ENCODE assay signal across 27 mouse cellular contexts in genomic region chr14:13389081-13389480, GRCm38 (mm10).
A peak's percentile ranks its signal among the peaks of the same experiment; 100 is the strongest.
DNase-seq lines count a peak whose midpoint lies in the region; ATAC-seq and TF ChIP-seq lines count a peak whose summit lies in the region.
"Had no signal": no experiment of that assay in that cellular context is flagged by ENCODE, and none has a peak within 500 bp of the region (broad histone marks: within the 10 kb centered on the region; RNA-seq: fewer than 3 reads in every experiment).

No protein-coding gene starts in this region.

- no peaks in the 10 kb centered on the region for H3K4me1 ChIP-seq in forebrain, postnatal 0 days (ENCODE audit: insufficient read depth)
- H3K4me1 ChIP-seq in forebrain, embryonic 11.5 days (replicated peaks; ENCODE audit: control insufficient read depth, insufficient read depth, low read length): no peaks in the 10 kb centered on the region
- H3K4me1 ChIP-seq: embryonic facial prominence, embryonic 12.5 days; embryonic facial prominence, embryonic 15.5 days; forebrain, embryonic 12.5 days; heart, embryonic 12.5 days; heart, embryonic 15.5 days had no signal

- H3K27me3 ChIP-seq in forebrain, postnatal 0 days (ENCODE audit: insufficient read depth, low read length): no peaks in the 10 kb centered on the region
- H3K27me3 ChIP-seq in forebrain, embryonic 11.5 days (ENCODE audit: control insufficient read depth, insufficient read depth, low read length): no peaks in the 10 kb centered on the region
- H3K27me3 ChIP-seq: CH12.LX; embryonic facial prominence, embryonic 12.5 days; embryonic facial prominence, embryonic 15.5 days; forebrain, embryonic 12.5 days; heart, embryonic 12.5 days; heart, embryonic 15.5 days had no signal

- H3K4me3 ChIP-seq in forebrain, postnatal 0 days (ENCODE audit: low read depth, low read length): no peak overlapping the region
- no peak overlapping the region for H3K4me3 ChIP-seq in forebrain, embryonic 11.5 days (ENCODE audit: low read depth, low read length)
- H3K4me3 ChIP-seq: embryonic facial prominence, embryonic 12.5 days; embryonic facial prominence, embryonic 15.5 days; forebrain, embryonic 12.5 days; heart, embryonic 12.5 days; heart, embryonic 15.5 days had no signal

- H3K9ac ChIP-seq in forebrain, postnatal 0 days: no peak overlapping the region
- H3K9ac ChIP-seq in forebrain, embryonic 11.5 days (ENCODE audit: low read length): no peak overlapping the region
- H3K9ac ChIP-seq: embryonic facial prominence, embryonic 12.5 days; embryonic facial prominence, embryonic 15.5 days; forebrain, embryonic 12.5 days; heart, embryonic 12.5 days; heart, embryonic 15.5 days; hindbrain, embryonic 14.5 days had no signal

- peak; percentile 87; the same call in 1 of the 2 replicates for ATAC-seq in forebrain, postnatal 0 days
- ATAC-seq in forebrain, embryonic 11.5 days (replicated peaks; ENCODE audit: low FRiP score): no peak
- ATAC-seq: hindbrain, postnatal 0 days; inflammation-experienced regulatory T-cells, adult 6 months had no signal

- no peaks in the 10 kb centered on the region for H3K36me3 ChIP-seq in forebrain, postnatal 0 days (ENCODE audit: insufficient read depth)
- H3K36me3 ChIP-seq in forebrain, embryonic 11.5 days (ENCODE audit: control insufficient read depth, insufficient read depth, low read length): no peaks in the 10 kb centered on the region
- H3K36me3 ChIP-seq: embryonic facial prominence, embryonic 12.5 days; embryonic facial prominence, embryonic 15.5 days; forebrain, embryonic 12.5 days; G1E; heart, embryonic 12.5 days; heart, embryonic 15.5 days had no signal

- no peak overlapping the region for H3K4me2 ChIP-seq in forebrain, postnatal 0 days (ENCODE audit: low read depth)
- H3K4me2 ChIP-seq in forebrain, embryonic 11.5 days (ENCODE audit: low read depth, low read length, severe bottlenecking): no peak overlapping the region
- H3K4me2 ChIP-seq: embryonic facial prominence, embryonic 12.5 days; embryonic facial prominence, embryonic 15.5 days; forebrain, embryonic 12.5 days; heart, embryonic 12.5 days; heart, embryonic 15.5 days; hindbrain, embryonic 14.5 days had no signal

- peak; percentile 14 for DNase-seq in forebrain, postnatal 0 days
- DNase-seq in forebrain, embryonic 11.5 days (ENCODE audit: low spot score): no peak
- DNase-seq in brain, adult 2 months (ENCODE audit: low read depth, low spot score): peak; percentile 32
- peak; percentile 10 for DNase-seq in retina, embryonic 14.5 days (ENCODE audit: low spot score)
- DNase-seq in layer of hippocampus, adult 9-11 months: no peak
- no peak for DNase-seq in kidney, adult 18-20 months
- DNase-seq in cerebellum, postnatal 10 days: no peak
- DNase-seq: adrenal gland, adult 2 months; adrenal gland, postnatal 14 days; B cell, adult 2 months; cerebellum, adult 18-20 months; cerebellum, adult 9-10 months; cerebellum, postnatal 25 days; gastrocnemius, postnatal 25 days; heart, adult 18-20 months; heart, postnatal 10 days; heart, postnatal 36 days had no signal

- no peak for TF ChIP-seq CTCF in forebrain, postnatal 0 days (IDR thresholded peaks at IDR 0.05; ENCODE audit: low read depth)

- WGBS in forebrain, postnatal 0 days: 9% methylated on average over 7 of the region's 7 CpGs
- 44% methylated on average over 7 of the region's 7 CpGs for WGBS in forebrain, embryonic 11.5 days

- H3K27ac ChIP-seq in forebrain, postnatal 0 days (ENCODE audit: low read depth, low read length): no peak overlapping the region
- H3K27ac ChIP-seq in forebrain, embryonic 11.5 days (ENCODE audit: low read depth, low read length): no peak overlapping the region
- H3K27ac ChIP-seq: embryonic facial prominence, embryonic 12.5 days; embryonic facial prominence, embryonic 15.5 days; forebrain, embryonic 12.5 days; heart, embryonic 15.5 days; hindbrain, embryonic 14.5 days; hindbrain, postnatal 0 days had no signal

- H3K9me3 ChIP-seq in forebrain, postnatal 0 days (ENCODE audit: low read length): no peaks in the 10 kb centered on the region
- no peaks in the 10 kb centered on the region for H3K9me3 ChIP-seq in forebrain, embryonic 11.5 days (ENCODE audit: control insufficient read depth, low read length)
- H3K9me3 ChIP-seq: embryonic facial prominence, embryonic 12.5 days; embryonic facial prominence, embryonic 15.5 days; forebrain, embryonic 12.5 days; G1E; heart, embryonic 12.5 days; heart, embryonic 15.5 days had no signal

Comparison
In these comparisons a context has a peak if more than half of its experiments do, and no peak if none do; other contexts are left out.
1. DNase-seq: peak in forebrain, postnatal 0 days (single experiment), brain, adult 2 months (single experiment) and retina, embryonic 14.5 days (single experiment); none in forebrain, embryonic 11.5 days (single experiment), layer of hippocampus, adult 9-11 months (single experiment), kidney, adult 18-20 months (single experiment) and cerebellum, postnatal 10 days (0 of 2).